Mouse (Mus musculus) midbrain, embryonic 15.5 days (tissue): ENCODE results near the gene Slc35a3. TPM values are rescaled to one million over a fixed set of nuclear protein-coding genes. Genes with fewer than 3 reads are reported as not detected.
"Not testable (repeated sequence)": the region's sequence is repeated elsewhere in the genome, so short reads cannot be mapped to it uniquely, and the experiment has no call there.

Experiments
- ATAC-seq: fragments of 200-750 bp; cut with Nextera tagmentation; replicated peaks from 2 replicates; pipeline ENCODE4 v1.8.0; 2017; ENCODE audit warnings: moderate TSS enrichment
- H3K27ac ChIP-seq: fragments of 300-500 bp; sonication (generic); 2 replicates; pipeline ENCODE4 v1.5.1; 2015; ENCODE audit warnings: mild to moderate bottlenecking, inconsistent platforms
- H3K27me3 ChIP-seq: fragments of 300-500 bp; sonication (generic); replicated peaks from 2 replicates; pipeline ENCODE4 v1.6.1; 2015; ENCODE audit warnings: inconsistent platforms
- H3K36me3 ChIP-seq: fragments of 300-500 bp; sonication (generic); replicated peaks from 2 replicates; pipeline ENCODE4 v1.6.1; 2015; ENCODE audit warnings: inconsistent platforms
- H3K4me1 ChIP-seq: fragments of 300-500 bp; sonication (generic); 2 replicates; pipeline ENCODE4 v1.6.1; 2015; ENCODE audit warnings: inconsistent platforms
- H3K4me2 ChIP-seq: fragments of 300-500 bp; sonication (generic); 2 replicates; pipeline ENCODE4 v1.6.1; 2015; ENCODE audit warnings: inconsistent platforms, mild to moderate bottlenecking, moderate library complexity
- H3K4me3 ChIP-seq: fragments of 300-500 bp; sonication (generic); 2 replicates; pipeline ENCODE4 v1.5.1; 2015; ENCODE audit warnings: mild to moderate bottlenecking, inconsistent platforms
- H3K9ac ChIP-seq: fragments of 300-500 bp; sonication (generic); 2 replicates; pipeline ENCODE4 v1.6.1; 2015; ENCODE audit warnings: mild to moderate bottlenecking, inconsistent platforms
- H3K9me3 ChIP-seq: fragments of 300-500 bp; sonication (generic); 2 replicates; pipeline ENCODE4 v1.6.1; 2016; ENCODE audit warnings: inconsistent platforms
- WGBS: fragments of 180-500 bp; shearing (Covaris S2); methylation state at CpG from one replicate; pipeline ENCODE4 v1.1.7; 2015; ENCODE audit warnings: mixed read lengths; 5-methylcytosine and 5-hydroxymethylcytosine counted together
- polyA plus RNA-seq: library from polyadenylated mRNA; unstranded; fragments of >200 nt; fragmentation: Nextera tagmentation; extraction: Ambion mirVana; gene quantifications from 2 replicates; pipeline ENCODE4 v1.2.1, GENCODE M21; 2015

Gene Slc35a3
- polyA plus RNA-seq: 8.1 and 8.5 TPM in 2 replicates

DNA sequence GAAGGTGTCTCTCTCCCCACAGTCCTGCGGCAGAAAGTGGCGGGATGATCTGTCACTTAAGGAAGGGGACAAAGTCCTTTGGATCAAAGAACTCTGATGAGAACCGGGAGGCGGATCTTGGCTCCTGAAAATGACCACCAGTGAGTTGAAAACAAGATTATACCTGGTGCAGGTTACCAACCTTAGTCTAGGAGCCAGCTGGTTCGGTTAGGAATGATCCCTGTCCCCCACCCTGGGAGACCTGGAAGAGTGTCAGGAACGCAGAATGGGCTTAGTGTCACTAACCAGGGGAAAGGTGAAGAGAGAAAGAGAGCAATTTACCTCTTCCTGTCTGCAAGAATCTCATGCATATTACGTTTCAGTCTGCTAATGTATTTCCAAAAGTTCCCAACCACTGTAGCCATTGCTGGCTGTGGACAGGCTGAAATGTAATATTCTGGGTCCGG, at the start of gene Slc35a3:
Gene Slc35a3 (minus strand): TSS at position 396 of the 446 bp plus-strand sequence.
- peak within 1 kb of the TSS; percentile 53 for H3K27ac ChIP-seq
- peak within 1 kb of the TSS; percentile 89 for H3K4me3 ChIP-seq
- 4% methylated on average over 8 of the region's 8 CpGs for WGBS
- no peaks in the 10 kb centered on the region for H3K27me3 ChIP-seq
- peak within 1 kb of the TSS; percentile 61 for H3K4me2 ChIP-seq
- no peaks in the 10 kb centered on the region for H3K9me3 ChIP-seq
- H3K36me3 ChIP-seq: no peaks in the 10 kb centered on the region
- ATAC-seq: peak; percentile 66
- peaks cover 11% of the 10 kb centered on the region for H3K4me1 ChIP-seq
- H3K9ac ChIP-seq: peak within 1 kb of the TSS; percentile 93

DNA sequence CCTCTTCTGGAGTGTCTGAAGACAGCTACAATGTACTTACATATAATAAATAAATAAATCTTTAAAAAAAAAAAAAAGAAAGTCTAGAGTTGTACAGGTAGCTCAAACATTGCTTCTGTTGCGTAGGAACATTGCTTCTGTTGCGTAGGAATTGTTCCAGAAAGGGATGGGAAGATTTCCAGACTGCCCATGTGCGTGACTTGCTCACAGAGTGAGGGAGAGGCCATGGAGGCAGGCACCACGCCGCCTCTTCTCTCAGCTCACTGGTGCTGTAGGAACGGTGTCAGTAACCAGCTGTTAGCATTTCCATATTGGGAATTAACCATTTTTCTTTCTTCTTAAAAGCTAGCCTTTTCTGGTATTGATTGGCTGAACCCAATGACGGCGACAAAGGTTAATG, 40.2 kb upstream of the Slc35a3 start:
- Histone ChIP-seq H3K4me3 (no peak overlapping the region), H3K27ac (no peak overlapping the region), H3K9ac (no peak overlapping the region), H3K4me1 (no peaks in the 10 kb centered on the region), H3K36me3 (peaks cover 16% of the 10 kb centered on the region), H3K27me3 (no peaks in the 10 kb centered on the region), H3K4me2 (no peak overlapping the region), H3K9me3 (no peaks in the 10 kb centered on the region)
- no peak for ATAC-seq
- WGBS: 92% methylated on average over 8 of the region's 8 CpGs

DNA sequence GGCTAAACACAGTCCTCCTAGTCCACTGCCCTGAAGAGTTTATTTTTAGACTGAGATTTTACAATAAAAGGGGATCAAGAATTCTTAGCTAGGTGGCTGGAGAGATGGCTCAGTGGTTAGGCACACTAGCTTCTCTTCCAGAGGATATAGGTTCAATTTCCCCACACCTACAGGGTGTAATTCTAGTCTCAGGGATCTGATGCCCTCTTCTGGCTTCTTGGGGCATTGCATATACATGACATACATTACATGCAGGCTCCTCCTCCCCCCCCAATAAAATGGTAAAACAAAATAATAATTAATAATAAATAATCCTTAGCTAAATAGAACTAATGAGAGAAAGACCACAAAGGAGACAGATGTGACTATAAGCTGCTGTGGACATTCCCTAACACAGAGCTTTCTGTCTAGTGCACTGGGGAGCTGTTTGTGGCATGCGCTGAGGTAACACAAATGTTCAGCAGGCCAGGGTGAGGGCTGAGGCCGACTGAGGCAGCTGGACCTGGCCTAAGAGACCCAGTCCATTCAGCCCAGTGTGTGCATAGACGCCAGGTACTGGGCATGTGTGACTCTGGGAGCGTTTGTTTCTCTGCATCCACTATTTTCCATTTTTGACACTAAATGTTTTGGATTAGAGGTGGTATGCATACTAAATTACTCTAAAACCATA, 38.7 kb upstream of the Slc35a3 start:
- Histone ChIP-seq H3K4me2 (no peak overlapping the region), H3K9ac (no peak overlapping the region), H3K36me3 (peaks cover 10% of the 10 kb centered on the region), H3K27me3 (no peaks in the 10 kb centered on the region), H3K4me3 (no peak overlapping the region), H3K27ac (no peak overlapping the region), H3K4me1 (no peaks in the 10 kb centered on the region), H3K9me3 (no peaks in the 10 kb centered on the region)
- 87% methylated on average over 4 of the region's 4 CpGs for WGBS
- 0 out of 2 replicates have a peak, but pooled peaks have one; percentile 62 for ATAC-seq

DNA sequence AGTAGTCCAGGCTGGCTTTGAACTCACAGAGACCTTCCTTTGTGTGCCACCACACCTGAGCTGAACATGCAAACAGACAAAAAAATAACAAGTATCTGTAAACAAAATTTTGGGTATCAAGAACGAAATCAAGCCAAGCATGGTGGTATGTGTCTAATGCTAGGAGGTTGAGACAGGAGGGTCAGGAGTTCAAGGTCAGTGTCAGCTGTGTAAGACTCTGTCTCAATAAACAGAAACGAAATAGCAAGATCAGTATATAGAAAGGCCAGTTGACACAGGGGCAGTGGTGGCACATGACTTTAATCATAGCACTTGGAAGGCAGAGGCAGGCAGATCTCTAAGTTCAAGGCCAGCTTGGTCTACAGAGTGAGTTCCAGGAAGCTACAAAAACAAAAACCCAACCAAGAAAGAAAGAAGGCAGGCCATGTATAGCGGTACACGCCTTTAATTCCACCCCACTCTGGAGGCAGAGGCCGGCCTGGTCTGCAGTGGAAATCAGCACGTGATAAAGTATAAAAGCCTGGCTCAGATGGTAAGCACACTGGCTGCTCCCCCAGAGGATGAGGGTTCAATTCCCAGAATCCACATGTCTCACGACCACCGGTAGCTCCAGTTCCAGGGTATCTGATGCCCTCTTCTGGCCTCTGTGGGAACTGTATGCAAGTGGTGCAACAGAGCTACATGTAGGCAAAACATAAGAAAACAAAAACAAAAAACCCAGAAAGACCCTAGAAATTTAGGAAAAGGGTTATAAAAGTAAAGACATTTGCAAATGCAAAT, 36.0 kb upstream of the Slc35a3 start:
- peak; percentile 50 for ATAC-seq
- H3K4me2 ChIP-seq: no peak overlapping the region
- H3K27me3 ChIP-seq: no peaks in the 10 kb centered on the region
- H3K4me1 ChIP-seq: no peaks in the 10 kb centered on the region
- H3K36me3 ChIP-seq: 0 out of 2 replicates have a peak, but pooled peaks cover 4% of the 10 kb centered on the region
- no peak overlapping the region for H3K9ac ChIP-seq
- no peak overlapping the region for H3K4me3 ChIP-seq
- WGBS: 56% methylated on average over 8 of the region's 8 CpGs
- no peaks in the 10 kb centered on the region for H3K9me3 ChIP-seq
- H3K27ac ChIP-seq: no peak overlapping the region

DNA sequence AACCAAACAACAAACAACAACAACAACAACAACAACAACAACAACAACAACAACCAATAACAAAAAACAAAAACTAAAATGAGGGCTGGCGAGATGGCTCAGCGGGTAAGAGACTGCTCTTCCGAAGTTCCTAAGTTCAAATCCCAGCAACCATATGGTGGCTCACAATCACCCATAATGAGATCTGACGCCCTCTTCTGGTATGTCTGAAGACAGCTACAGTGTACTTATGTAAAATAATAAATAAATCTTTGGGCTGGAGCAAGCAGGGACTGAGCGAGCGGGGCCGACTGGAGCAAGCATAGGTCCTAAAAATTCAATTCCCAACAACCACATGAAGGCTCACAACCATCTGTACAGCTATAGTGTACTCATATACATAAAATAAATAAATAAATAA, 35.0 kb upstream of the Slc35a3 start:
- not testable (repeated sequence) for H3K36me3 ChIP-seq, ATAC-seq, H3K9ac ChIP-seq, H3K4me1 ChIP-seq, H3K4me3 ChIP-seq, H3K4me2 ChIP-seq, H3K9me3 ChIP-seq, H3K27ac ChIP-seq, H3K27me3 ChIP-seq
- 89% methylated on average over 7 of the region's 7 CpGs for WGBS

DNA sequence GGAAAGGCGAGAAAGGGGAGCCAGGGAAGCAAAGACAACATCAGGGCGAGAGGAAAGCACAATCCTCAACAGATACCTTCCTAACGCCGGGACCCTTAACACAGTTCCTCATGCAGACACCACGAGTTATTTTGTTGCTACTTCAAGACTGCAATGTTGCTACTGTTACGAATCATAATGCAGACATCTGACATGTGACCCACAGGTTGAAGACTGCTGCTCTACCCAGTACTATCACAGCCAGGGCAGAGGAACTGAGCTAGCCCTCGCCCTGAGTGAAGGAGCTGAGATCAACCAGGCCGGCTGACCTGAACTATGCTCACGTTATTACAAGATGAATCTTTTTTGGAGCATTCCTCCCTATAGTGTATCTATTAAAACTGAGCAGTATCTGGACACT, 28.3 kb upstream of the Slc35a3 start:
- no peak for ATAC-seq

DNA sequence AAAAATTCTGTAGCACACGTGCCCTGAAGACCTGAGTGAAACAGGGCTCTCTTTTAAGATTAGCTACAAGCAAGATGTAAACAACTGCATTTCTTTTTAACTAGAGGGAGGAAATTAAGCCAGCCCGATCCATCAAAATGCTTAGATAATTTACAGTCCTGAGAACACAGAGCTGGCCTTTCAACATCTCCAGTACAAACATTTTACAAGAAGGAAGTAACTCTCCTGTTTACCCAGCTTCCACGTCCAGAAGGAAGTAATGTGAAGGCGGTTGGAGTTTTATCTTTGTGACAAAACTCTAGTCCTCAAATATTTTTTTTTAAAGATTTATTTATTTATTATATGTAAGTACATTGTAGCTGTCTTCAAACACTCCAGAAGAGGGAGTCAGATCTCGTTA, 27.5 kb upstream of the Slc35a3 start:
- ATAC-seq: no peak
- H3K4me1 ChIP-seq: no peaks in the 10 kb centered on the region
- no peak overlapping the region for H3K4me3 ChIP-seq
- 0 out of 2 replicates have a peak, but pooled peaks cover 4% of the 10 kb centered on the region for H3K36me3 ChIP-seq
- H3K9me3 ChIP-seq: no peaks in the 10 kb centered on the region
- no peak overlapping the region for H3K9ac ChIP-seq
- no peaks in the 10 kb centered on the region for H3K27me3 ChIP-seq
- 96% methylated on average over 5 of the region's 5 CpGs for WGBS
- no peak overlapping the region for H3K27ac ChIP-seq
- H3K4me2 ChIP-seq: no peak overlapping the region

More for the DNA sequence above, 28.3 kb upstream of the Slc35a3 start:
- Histone ChIP-seq H3K36me3 (0 out of 2 replicates have a peak, but pooled peaks cover 4% of the 10 kb centered on the region), H3K27ac (no peak overlapping the region), H3K9ac (no peak overlapping the region), H3K4me1 (no peaks in the 10 kb centered on the region), H3K4me2 (no peak overlapping the region), H3K4me3 (no peak overlapping the region), H3K9me3 (no peaks in the 10 kb centered on the region), H3K27me3 (no peaks in the 10 kb centered on the region)
- WGBS: 87% methylated on average over 9 of the region's 9 CpGs

DNA sequence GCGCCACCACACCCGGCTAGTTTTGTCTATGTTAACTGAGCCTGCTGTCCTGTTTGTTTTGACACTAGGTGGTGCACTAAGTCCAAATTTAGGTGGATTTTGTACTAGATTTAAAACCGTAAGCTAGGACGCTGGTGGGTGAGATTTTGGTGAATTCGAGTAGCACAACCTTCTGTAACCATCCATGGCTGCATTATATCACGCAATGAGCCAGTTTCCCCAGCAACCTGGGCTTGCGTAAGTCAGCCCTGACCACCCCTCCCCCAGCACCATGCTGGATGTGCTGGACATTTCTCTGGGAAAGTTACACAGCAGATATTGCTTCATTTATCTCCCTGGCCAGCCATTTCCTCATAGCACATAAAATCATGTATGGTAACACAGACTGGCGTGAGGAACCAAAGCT, 24.7 kb upstream of the Slc35a3 start:
- Histone ChIP-seq H3K4me2 (no peak overlapping the region), H3K4me3 (no peak overlapping the region), H3K27ac (no peak overlapping the region), H3K36me3 (no peaks in the 10 kb centered on the region), H3K27me3 (no peaks in the 10 kb centered on the region), H3K4me1 (no peaks in the 10 kb centered on the region), H3K9ac (no peak overlapping the region), H3K9me3 (no peaks in the 10 kb centered on the region)
- WGBS: 79% methylated on average over 8 of the region's 8 CpGs
- no peak for ATAC-seq

DNA sequence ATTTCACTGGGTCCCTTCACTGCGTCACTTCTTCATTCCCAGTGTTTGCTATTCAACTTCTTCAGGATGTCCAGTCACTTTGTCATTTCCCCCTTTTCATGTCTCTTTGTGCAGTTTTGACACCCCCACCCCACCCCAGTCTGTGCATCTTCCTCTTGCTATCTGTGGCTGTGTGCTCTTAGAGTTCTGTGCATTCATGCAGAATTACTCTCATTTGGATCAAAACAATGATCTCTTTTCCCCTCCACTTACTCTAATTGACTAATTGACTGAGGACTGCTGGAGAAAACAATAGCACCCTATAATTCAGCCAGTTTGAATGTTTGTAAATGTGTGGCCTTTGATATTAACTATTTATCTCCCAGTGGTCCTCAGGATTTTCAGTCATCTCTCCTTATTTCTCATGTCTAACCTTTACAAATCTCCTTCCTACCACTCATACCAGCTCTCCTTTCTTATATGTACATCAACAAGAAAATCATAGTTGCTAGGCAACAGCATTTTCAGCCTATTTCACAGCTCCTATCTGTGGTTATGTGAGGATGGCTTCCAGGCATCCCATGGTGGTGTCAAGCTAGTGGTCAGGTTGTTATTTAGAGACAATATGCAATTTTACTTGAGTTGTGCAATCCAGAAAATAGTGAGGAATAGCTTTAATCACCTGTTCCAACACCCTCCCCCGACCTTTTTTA, 17.0 kb upstream of the Slc35a3 start:
- Histone ChIP-seq H3K36me3 (no peaks in the 10 kb centered on the region), H3K9me3 (no peaks in the 10 kb centered on the region), H3K9ac (no peak overlapping the region), H3K4me1 (no peaks in the 10 kb centered on the region), H3K4me3 (no peak overlapping the region), H3K27ac (no peak overlapping the region), H3K27me3 (no peaks in the 10 kb centered on the region), H3K4me2 (no peak overlapping the region)
- ATAC-seq: no peak; the same call in 1 of the 2 replicates
- WGBS: 74% methylated on average over 2 of the region's 2 CpGs

DNA sequence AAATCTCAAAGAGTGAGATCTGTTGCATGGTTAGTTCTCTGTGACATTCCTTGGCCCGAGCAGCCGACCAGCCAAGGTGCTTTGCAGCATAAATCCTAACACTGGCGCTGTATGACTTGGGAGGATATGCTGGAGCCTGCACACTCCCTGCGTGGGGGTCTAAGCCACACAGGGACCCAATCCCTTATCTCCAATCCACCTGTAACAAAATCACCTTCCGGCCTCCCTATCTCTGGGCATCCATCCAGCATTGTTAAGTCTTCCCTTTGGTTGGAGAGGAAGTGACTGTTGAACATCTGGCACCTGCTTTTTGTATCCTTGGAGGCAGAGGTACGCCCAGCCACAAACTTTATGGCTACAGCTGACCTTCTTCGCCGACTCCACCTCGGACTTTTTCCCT, 14.2 kb upstream of the Slc35a3 start:
- WGBS: 76% methylated on average over 9 of the region's 9 CpGs
- H3K4me3 ChIP-seq: no peak overlapping the region
- H3K36me3 ChIP-seq: no peaks in the 10 kb centered on the region
- H3K9me3 ChIP-seq: no peaks in the 10 kb centered on the region
- H3K27me3 ChIP-seq: no peaks in the 10 kb centered on the region
- H3K4me2 ChIP-seq: no peak overlapping the region
- no peak overlapping the region for H3K27ac ChIP-seq
- ATAC-seq: no peak
- H3K4me1 ChIP-seq: no peaks in the 10 kb centered on the region
- no peak overlapping the region for H3K9ac ChIP-seq

DNA sequence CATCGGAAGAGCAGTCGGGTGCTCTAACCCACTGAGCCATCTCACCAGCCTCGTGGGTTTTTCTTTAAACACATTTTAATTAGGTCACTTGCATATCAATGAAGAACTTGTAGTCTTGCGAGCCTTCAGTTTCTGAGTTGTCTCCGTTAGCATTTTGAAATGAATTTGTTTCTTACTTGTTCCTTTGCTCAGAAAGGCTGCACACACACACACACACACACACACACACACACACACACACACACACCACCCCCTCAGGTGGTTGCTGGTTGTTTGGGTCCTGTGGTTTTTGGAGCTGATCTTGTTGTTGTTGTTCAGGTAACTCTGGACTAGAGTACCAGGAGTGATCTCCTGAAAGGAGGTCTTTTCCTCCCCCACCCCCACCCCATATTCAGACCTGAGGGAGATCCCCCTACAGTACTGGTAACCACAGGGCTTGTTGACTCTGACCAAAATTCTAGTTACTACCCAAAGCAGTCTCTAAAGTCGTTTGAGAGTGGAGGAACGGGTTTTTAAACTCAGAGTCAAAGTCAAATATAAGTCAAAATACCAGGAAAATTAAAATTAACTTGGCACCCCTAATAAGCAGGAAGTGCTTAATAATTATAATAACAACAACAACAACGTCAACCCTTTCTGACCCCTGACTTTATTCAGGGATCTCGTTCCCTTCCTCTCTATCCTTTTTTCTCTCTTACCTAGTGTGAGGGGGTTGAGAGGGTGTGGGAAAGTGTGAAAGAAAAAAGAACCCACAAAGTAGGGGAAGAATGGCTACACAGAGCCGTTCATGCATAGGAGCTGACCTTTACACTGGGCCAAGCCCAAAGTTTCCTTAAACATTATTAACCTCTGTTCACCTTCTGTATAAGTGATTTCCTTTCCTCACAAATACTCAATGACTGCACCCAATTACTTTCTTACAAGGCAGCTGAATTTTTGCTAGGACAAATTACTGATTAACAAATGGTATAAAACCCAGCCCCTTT, 11.2 kb upstream of the Slc35a3 start:
- WGBS: 53% methylated on average over 10 of the region's 10 CpGs
- Histone ChIP-seq H3K9me3 (no peaks in the 10 kb centered on the region), H3K9ac (no peak overlapping the region), H3K27me3 (no peaks in the 10 kb centered on the region), H3K27ac (no peak overlapping the region), H3K4me1 (no peaks in the 10 kb centered on the region), H3K36me3 (no peaks in the 10 kb centered on the region), H3K4me2 (no peak overlapping the region), H3K4me3 (no peak overlapping the region)
- ATAC-seq: no peak
